Mouse (Mus musculus) embryonic facial prominence, embryonic 15.5 days (tissue): Measurements from ENCODE around the gene 2310057J18Rik. TPM values are rescaled to one million over a fixed set of nuclear protein-coding genes. Genes with fewer than 3 reads are reported as not detected.
A peak's percentile ranks its signal among the peaks of the same experiment; 100 is the strongest.
"Not testable (repeated sequence)": the region's sequence is repeated elsewhere in the genome, so short reads cannot be mapped to it uniquely, and the experiment has no call there.

Experiments
- ATAC-seq: fragments of 200-750 bp; cut with Nextera tagmentation; 2 replicates; pipeline ENCODE4 v1.8.0; 2017; ENCODE audit warnings: low read depth, moderate TSS enrichment; ENCODE audit not compliant: insufficient number of reproducible peaks, low FRiP score, low TSS enrichment
- H3K27ac ChIP-seq: fragments of 300-500 bp; sonication (generic); replicated peaks from 2 replicates; pipeline ENCODE4 v1.5.1; 2015; ENCODE audit warnings: mild to moderate bottlenecking, inconsistent platforms
- H3K27me3 ChIP-seq: fragments of 300-500 bp; sonication (generic); 2 replicates; pipeline ENCODE4 v1.6.1; 2015; ENCODE audit warnings: inconsistent platforms
- H3K36me3 ChIP-seq: fragments of 300-500 bp; sonication (generic); 2 replicates; pipeline ENCODE4 v1.6.1; 2015; ENCODE audit warnings: mild to moderate bottlenecking, inconsistent platforms
- H3K4me1 ChIP-seq: fragments of 300-500 bp; sonication (generic); 2 replicates; pipeline ENCODE4 v1.6.1; 2015; ENCODE audit warnings: inconsistent platforms
- H3K4me2 ChIP-seq: fragments of 300-500 bp; sonication (generic); replicated peaks from 2 replicates; pipeline ENCODE4 v1.6.1; 2015; ENCODE audit warnings: mild to moderate bottlenecking, inconsistent platforms
- H3K4me3 ChIP-seq: fragments of 300-500 bp; sonication (generic); replicated peaks from 2 replicates; pipeline ENCODE4 v1.5.1; 2015; ENCODE audit warnings: mild to moderate bottlenecking, inconsistent platforms
- H3K9ac ChIP-seq: fragments of 300-500 bp; sonication (generic); 2 replicates; pipeline ENCODE4 v1.6.1; 2015; ENCODE audit warnings: inconsistent platforms
- H3K9me3 ChIP-seq: fragments of 300-500 bp; sonication (generic); replicated peaks from 2 replicates; pipeline ENCODE4 v1.6.1; 2016; ENCODE audit warnings: inconsistent platforms
- WGBS: fragments of 180-500 bp; shearing (Covaris S2); methylation state at CpG from one replicate; pipeline ENCODE4 v1.1.7; 2015; 5-methylcytosine and 5-hydroxymethylcytosine counted together
- polyA plus RNA-seq: library from polyadenylated mRNA; unstranded; fragments of >200 nt; fragmentation: Nextera tagmentation; extraction: Ambion mirVana; gene quantifications from 2 replicates; pipeline ENCODE4 v1.2.1, GENCODE M21; 2015

2310057J18Rik gene
- not detected in 2 replicates for polyA plus RNA-seq

GRCm38 (mm10) chr10:28986203-28986602 lies at the start of gene 2310057J18Rik:
Gene 2310057J18Rik, minus strand, starts transcription at chr10:28986303.
- Histone ChIP-seq H3K27ac (no peak within 1 kb of the TSS), H3K9ac (no peak within 1 kb of the TSS), H3K36me3 (no peaks in the 10 kb centered on the region), H3K4me1 (no peaks in the 10 kb centered on the region), H3K9me3 (no peaks in the 10 kb centered on the region), H3K4me2 (no peak within 1 kb of the TSS), H3K27me3 (no peaks in the 10 kb centered on the region), H3K4me3 (no peak within 1 kb of the TSS)
- no peak for ATAC-seq
- 83% methylated on average over 3 of the region's 3 CpGs for WGBS

- H3K9ac ChIP-seq, H3K27me3 ChIP-seq, H3K27ac ChIP-seq, H3K36me3 ChIP-seq, H3K4me3 ChIP-seq, H3K9me3 ChIP-seq, H3K4me2 ChIP-seq, H3K4me1 ChIP-seq: not testable (repeated sequence)
- 0 out of 2 replicates have a peak, but pooled peaks have one; percentile 7 for ATAC-seq
- WGBS, result 89% methylated on average over 11 of the region's 20 CpGs
Measured at GRCm38 (mm10) chr10:29029960-29030359, 43.9 kb upstream of the 2310057J18Rik start.

GRCm38 (mm10) chr10:29019496-29020270 lies 33.6 kb upstream of the 2310057J18Rik start:
- no peak overlapping the region for H3K4me2 ChIP-seq
- WGBS, result 64% methylated on average over 7 of the region's 7 CpGs
- no peak for ATAC-seq

GRCm38 (mm10) chr10:28997776-28998175 lies 11.7 kb upstream of the 2310057J18Rik start:
- H3K4me3 ChIP-seq, result no peak overlapping the region
- H3K27ac ChIP-seq, result no peak overlapping the region
- H3K9ac ChIP-seq, result no peak overlapping the region
- no peaks in the 10 kb centered on the region for H3K9me3 ChIP-seq
- H3K27me3 ChIP-seq, result no peaks in the 10 kb centered on the region
- no peak for ATAC-seq
- H3K4me2 ChIP-seq, result no peak overlapping the region
- no peaks in the 10 kb centered on the region for H3K4me1 ChIP-seq
- H3K36me3 ChIP-seq, result no peaks in the 10 kb centered on the region

More at GRCm38 (mm10) chr10:29019496-29020270, 33.6 kb upstream of the 2310057J18Rik start:
- Histone ChIP-seq H3K27me3 (no peaks in the 10 kb centered on the region), H3K4me1 (no peaks in the 10 kb centered on the region), H3K9me3 (no peaks in the 10 kb centered on the region), H3K27ac (no peak overlapping the region), H3K36me3 (no peaks in the 10 kb centered on the region), H3K4me3 (no peak overlapping the region), H3K9ac (no peak overlapping the region)

- Histone ChIP-seq H3K9me3 (no peaks in the 10 kb centered on the region), H3K4me3 (no peak overlapping the region), H3K4me1 (no peaks in the 10 kb centered on the region), H3K27me3 (no peaks in the 10 kb centered on the region), H3K4me2 (no peak overlapping the region), H3K36me3 (no peaks in the 10 kb centered on the region), H3K27ac (no peak overlapping the region), H3K9ac (no peak overlapping the region)
- ATAC-seq, result no peak
- WGBS, result 79% methylated on average over 2 of the region's 2 CpGs
Measured at GRCm38 (mm10) chr10:28988990-28989389, 2.9 kb upstream of the 2310057J18Rik start.

GRCm38 (mm10) chr10:28968189-28968588 lies 17.9 kb downstream of the 2310057J18Rik start:
- WGBS, result 85% methylated on average over 1 of the region's 1 CpGs
- Histone ChIP-seq H3K4me1 (no peaks in the 10 kb centered on the region), H3K9ac (no peak overlapping the region), H3K27ac (no peak overlapping the region), H3K9me3 (no peaks in the 10 kb centered on the region), H3K4me3 (no peak overlapping the region), H3K4me2 (no peak overlapping the region), H3K27me3 (no peaks in the 10 kb centered on the region), H3K36me3 (no peaks in the 10 kb centered on the region)
- no peak for ATAC-seq

- Histone ChIP-seq H3K27ac (no peak overlapping the region), H3K4me3 (no peak overlapping the region), H3K36me3 (no peaks in the 10 kb centered on the region), H3K9me3 (no peaks in the 10 kb centered on the region), H3K4me1 (no peaks in the 10 kb centered on the region), H3K9ac (no peak overlapping the region), H3K27me3 (no peaks in the 10 kb centered on the region), H3K4me2 (no peak overlapping the region)
- 50% methylated on average over 4 of the region's 4 CpGs for WGBS
- ATAC-seq, result no peak
Measured at GRCm38 (mm10) chr10:28955138-28955537, 31.0 kb downstream of the 2310057J18Rik start.

GRCm38 (mm10) chr10:28954515-28954914 lies 31.6 kb downstream of the 2310057J18Rik start:
- no peak overlapping the region for H3K27ac ChIP-seq
- no peaks in the 10 kb centered on the region for H3K9me3 ChIP-seq
- no peak overlapping the region for H3K4me3 ChIP-seq
- ATAC-seq, result no peak
- H3K27me3 ChIP-seq, result no peaks in the 10 kb centered on the region
- 61% methylated on average over 4 of the region's 4 CpGs for WGBS
- H3K4me1 ChIP-seq, result no peaks in the 10 kb centered on the region
- no peaks in the 10 kb centered on the region for H3K36me3 ChIP-seq
- H3K4me2 ChIP-seq, result no peak overlapping the region
- H3K9ac ChIP-seq, result no peak overlapping the region

Other genes with a start within 250 kb of the 2310057J18Rik start
- 4.0 and 4.7 TPM in 2 replicates for gene Soga3, start 157.5 kb upstream of the 2310057J18Rik start, polyA plus RNA-seq
- gene Gm49353, start 212.7 kb upstream of the 2310057J18Rik start, polyA plus RNA-seq, result 0.27 and 0.45 TPM in 2 replicates
- 1.2 and 1.5 TPM in 2 replicates for gene 9330159F19Rik, start 225.3 kb upstream of the 2310057J18Rik start, polyA plus RNA-seq